Mouse (Mus musculus) CH12.LX (cell line): ENCODE measurements around the gene Acap3. TPM values are rescaled to one million over a fixed set of nuclear protein-coding genes. Genes with fewer than 3 reads are reported as not detected.
A peak's percentile ranks its signal among the peaks of the same experiment; 100 is the strongest.

Experiments
- DNase-seq: peaks from one replicate; pipeline ENCODE4 v3.0.0-alpha.2; 2013; ENCODE audit errors: extremely low read depth
- H3K27ac ChIP-seq: 2 replicates; pipeline ENCODE4 v1.5.1; 2012; ENCODE audit warnings: low read depth, mild to moderate bottlenecking, control low read depth, moderate library complexity; ENCODE audit not compliant: insufficient read depth
- H3K27me3 ChIP-seq: replicated peaks from 2 replicates; pipeline ENCODE3; 2012; ENCODE audit warnings: inconsistent platforms
- H3K36me3 ChIP-seq, 2 experiments: replicated peaks in 1 of 2; 2 replicates each; pipeline versions ENCODE3 to v1.6.1; 2012; ENCODE audit warnings: inconsistent platforms in 1 of 2, low read length in 1 of 2, mild to moderate bottlenecking in 1 of 2, mixed read lengths in 1 of 2, moderate library complexity in 1 of 2; ENCODE audit not compliant: control insufficient read depth in 1 of 2, insufficient read depth in 1 of 2
- H3K4me1 ChIP-seq, 2 experiments: 2 replicates each; pipeline ENCODE4 v1.6.1; 2012; ENCODE audit warnings: inconsistent platforms in 1 of 2, moderate library complexity in 1 of 2; ENCODE audit not compliant: insufficient read depth in 2 of 2, control insufficient read depth in 1 of 2
- H3K4me2 ChIP-seq: 2 replicates; pipeline ENCODE4 v1.6.1; 2012; ENCODE audit warnings: low read depth, mild to moderate bottlenecking, control low read depth; ENCODE audit not compliant: poor library complexity, insufficient read depth, severe bottlenecking
- H3K4me3 ChIP-seq, 3 experiments: fragments of 150-350 bp in 1 of 3; sonication (generic) in 1 of 3; replicated peaks in 1 of 3; 2 replicates each; pipeline versions ENCODE3 to v1.5.1; 2011 to 2012; ENCODE audit warnings: low read depth in 2 of 3, low read length in 2 of 3, mild to moderate bottlenecking in 2 of 3, moderate library complexity in 2 of 3, control low read depth in 1 of 3, improper control_type of control experiment in 1 of 3, inconsistent platforms in 1 of 3, mixed read lengths in 1 of 3; ENCODE audit not compliant: poor library complexity in 1 of 3
- H3K79me2 ChIP-seq: replicated peaks from 2 replicates; pipeline ENCODE4 v1.6.1; 2012; ENCODE audit warnings: mild to moderate bottlenecking, moderate library complexity; ENCODE audit not compliant: control insufficient read depth, poor library complexity, insufficient read depth, severe bottlenecking; ENCODE audit errors: extremely low read depth
- H3K9ac ChIP-seq: 2 replicates; pipeline ENCODE4 v1.6.1; 2012; ENCODE audit warnings: low read depth, mild to moderate bottlenecking, control low read depth, moderate library complexity; ENCODE audit not compliant: insufficient read depth
- H3K9me3 ChIP-seq: replicated peaks from 2 replicates; pipeline ENCODE3; 2012; ENCODE audit warnings: low read length, inconsistent platforms, mixed read lengths
- BHLHE40 ChIP-seq: IDR thresholded peaks from 2 replicates; pipeline ENCODE4 v1.6.1; 2011; ENCODE audit warnings: mild to moderate bottlenecking, low read depth, low read length, improper control_type of control experiment
- CHD1 ChIP-seq: IDR thresholded peaks from 2 replicates; pipeline ENCODE4 v1.6.1; 2012; ENCODE audit warnings: low read depth, low read length, improper control_type of control experiment, inconsistent platforms
- CHD2 ChIP-seq: IDR thresholded peaks from 2 replicates; pipeline ENCODE4 v1.6.1; 2011; ENCODE audit warnings: low read length, improper control_type of control experiment
- E2F4 ChIP-seq: IDR thresholded peaks from 2 replicates; pipeline ENCODE4 v1.6.1; 2011; ENCODE audit warnings: low read depth, low read length, improper control_type of control experiment; ENCODE audit not compliant: insufficient replicate concordance
- ELF1 ChIP-seq: IDR thresholded peaks from 2 replicates; pipeline ENCODE4 v1.6.1; 2014; ENCODE audit warnings: low read depth, mild to moderate bottlenecking, inconsistent platforms, low read length, improper control_type of control experiment
- EP300 ChIP-seq: IDR thresholded peaks from 2 replicates; pipeline ENCODE4 v1.6.1; 2011; ENCODE audit warnings: low read length, improper control_type of control experiment
- ETS1 ChIP-seq: conservative IDR thresholded peaks from 2 replicates; pipeline ENCODE4 v1.6.1; 2012; ENCODE audit warnings: low read depth, mild to moderate bottlenecking, inconsistent platforms, low read length, improper control_type of control experiment, moderate library complexity
- GABPA ChIP-seq: IDR thresholded peaks from 2 replicates; pipeline ENCODE4 v1.6.1; 2012; ENCODE audit warnings: low read depth, low read length, improper control_type of control experiment, inconsistent platforms; ENCODE audit not compliant: insufficient replicate concordance
- KAT2A ChIP-seq: IDR thresholded peaks from 2 replicates; pipeline ENCODE4 v1.6.1; 2012; ENCODE audit warnings: low read length, improper control_type of control experiment, inconsistent platforms; ENCODE audit not compliant: insufficient replicate concordance
- MEF2A ChIP-seq: IDR thresholded peaks from 2 replicates; pipeline ENCODE4 v1.6.1; 2014; ENCODE audit warnings: low read depth, mild to moderate bottlenecking, inconsistent platforms, low read length, improper control_type of control experiment, borderline replicate concordance
- MXI1 ChIP-seq: IDR thresholded peaks from 2 replicates; pipeline ENCODE4 v1.6.1; 2011; ENCODE audit warnings: mild to moderate bottlenecking, low read depth, low read length, improper control_type of control experiment
- NELFE ChIP-seq: IDR thresholded peaks from 2 replicates; pipeline ENCODE4 v1.6.1; 2011; ENCODE audit warnings: low read depth, low read length, improper control_type of control experiment
- NRF1 ChIP-seq: IDR thresholded peaks from 2 replicates; pipeline ENCODE4 v1.6.1; 2014; ENCODE audit warnings: low read depth, mild to moderate bottlenecking, inconsistent platforms, low read length, improper control_type of control experiment, moderate library complexity
- POLR2A ChIP-seq: IDR thresholded peaks from 2 replicates; pipeline ENCODE4 v1.6.1; 2011; ENCODE audit warnings: low read depth, mild to moderate bottlenecking, improper control_type of control experiment, low read length
- RAD21 ChIP-seq: IDR thresholded peaks from 2 replicates; pipeline ENCODE4 v1.6.1; 2011; ENCODE audit warnings: low read depth, mild to moderate bottlenecking, low read length, improper control_type of control experiment, moderate library complexity
- TBP ChIP-seq: conservative IDR thresholded peaks from 2 replicates; pipeline ENCODE4 v1.6.1; 2011; ENCODE audit warnings: low read depth, low read length, improper control_type of control experiment
- TCF12 ChIP-seq: IDR thresholded peaks from 2 replicates; pipeline ENCODE4 v1.6.1; 2014; ENCODE audit warnings: low read depth, mild to moderate bottlenecking, inconsistent platforms, low read length, improper control_type of control experiment
- UBTF ChIP-seq: IDR thresholded peaks from 2 replicates; pipeline ENCODE4 v1.6.1; 2012; ENCODE audit warnings: low read depth, mild to moderate bottlenecking, inconsistent platforms, low read length, improper control_type of control experiment, moderate library complexity
- USF2 ChIP-seq: conservative IDR thresholded peaks from 2 replicates; pipeline ENCODE4 v1.6.1; 2011; ENCODE audit warnings: low read depth, low read length, improper control_type of control experiment
- ZMIZ1 ChIP-seq: IDR thresholded peaks from 2 replicates; pipeline ENCODE4 v1.6.1; 2012; ENCODE audit warnings: low read depth, mild to moderate bottlenecking, inconsistent platforms, low read length, improper control_type of control experiment
- dilution Hi-C: fragments of 300-500 bp; cut with MboI; formaldehyde crosslinking; loops from 2 replicates; pipeline ENCODE4 v1.14.3; 2020; ENCODE audit warnings: low sequenced_read_pairs; ENCODE audit not compliant: extremely low pct_unique_long_range_greater_than_20kb, extremely low pct_ligation_motif_present
- in situ Hi-C: fragments of 300-500 bp; cut with MboI; formaldehyde crosslinking; loops from 3 replicates; pipeline ENCODE4 v1.14.3; 2019; ENCODE audit warnings: low sequenced_read_pairs, low pct_ligation_motif_present, low pct_unique_long_range_greater_than_20kb, mixed read lengths
- polyA plus RNA-seq: library from polyadenylated mRNA; unstranded; fragments of >175 nt; gene quantifications from 2 replicates; pipeline ENCODE4 v1.2.1, GENCODE M21; 2012; ENCODE audit warnings: low read depth; ENCODE audit not compliant: insufficient read length
- total RNA-seq, 2 experiments: library from RNA; depleted of rRNA; stranded (reverse); fragments of 300-350 nt in 1 of 2; fragments of >200 nt in 1 of 2; gene quantifications; 2 replicates each; pipeline ENCODE4 v1.2.3; 2012 to 2014

Gene Acap3
- total and polyA plus RNA-seq, 3 experiments = 4.2 to 10.7 (median 10.5) TPM

GRCm38 (mm10) chr4:155869317-155870033 lies 22.1 kb upstream of the Acap3 start, which contains the start of the genes Cptp and Ints11 (continued):
- TF ChIP-seq E2F4 (no peak), MXI1 (peak; percentile 77), POLR2A (peak; percentile 90), GABPA (no peak), UBTF (no peak), ZMIZ1 (peak; percentile 81), ELF1 (peak; percentile 80), CHD1 (no peak)

GRCm38 (mm10) chr4:155871404-155871803 lies 20.2 kb upstream of the Acap3 start:
- peaks cover 31% of the 10 kb centered on the region for H3K79me2 ChIP-seq
- no peaks in the 10 kb centered on the region for H3K27me3 ChIP-seq
- H3K9me3 ChIP-seq = no peaks in the 10 kb centered on the region
- peaks cover 24 to 36% of the 10 kb centered on the region in 2 experiments for H3K4me1 ChIP-seq
- no peak overlapping the region for H3K4me2 ChIP-seq
- dilution Hi-C loops = no loop called here
- DNase-seq = no peak
- no peak overlapping the region for H3K9ac ChIP-seq
- in situ Hi-C loops = no loop called here
- H3K4me3 ChIP-seq = no peak overlapping the region
- TF ChIP-seq ETS1 (no peak), CHD2 (no peak), UBTF (no peak), E2F4 (no peak), BHLHE40 (no peak), GABPA (no peak), TCF12 (no peak), ZMIZ1 (no peak), TBP (no peak), CHD1 (no peak), NRF1 (no peak), RAD21 (no peak), MEF2A (no peak), KAT2A (no peak), EP300 (no peak), USF2 (no peak), NELFE (no peak)
- no peak overlapping the region for H3K27ac ChIP-seq
- peaks cover 50 to 60% of the 10 kb centered on the region in 2 experiments for H3K36me3 ChIP-seq
